Mouse (Mus musculus) midbrain, postnatal 0 days (tissue): ENCODE measurements around the gene Mbd6. TPM values are rescaled to one million over a fixed set of nuclear protein-coding genes. Genes with fewer than 3 reads are reported as not detected.

Experiments
- ATAC-seq: fragments of 200-750 bp; cut with Nextera tagmentation; 2 replicates; pipeline ENCODE4 v1.8.0; 2017; ENCODE audit warnings: moderate number of reproducible peaks, mild to moderate bottlenecking, moderate TSS enrichment, moderate library complexity; ENCODE audit not compliant: low FRiP score
- DNase-seq: peaks from one replicate; pipeline ENCODE4 v3.0.0-alpha.2; 2015; ENCODE audit warnings: low spot score
- H3K27ac ChIP-seq: fragments of 300-500 bp; sonication (generic); 2 replicates; pipeline ENCODE4 v1.5.1; 2014; ENCODE audit warnings: low read depth, mild to moderate bottlenecking, low read length, mixed read lengths
- H3K27me3 ChIP-seq: fragments of 300-500 bp; sonication (generic); 2 replicates; pipeline ENCODE4 v1.6.1; 2014; ENCODE audit warnings: low read length, control low read depth, mixed read lengths; ENCODE audit not compliant: insufficient read depth
- H3K36me3 ChIP-seq: fragments of 300-500 bp; sonication (generic); 2 replicates; pipeline ENCODE4 v1.6.1; 2014; ENCODE audit warnings: low read length, control low read depth, mixed read lengths; ENCODE audit not compliant: insufficient read depth
- H3K4me1 ChIP-seq: fragments of 300-500 bp; sonication (generic); 2 replicates; pipeline ENCODE4 v1.6.1; 2014; ENCODE audit warnings: mild to moderate bottlenecking, control low read depth, antibody characterized with exemption, low read length, mixed read lengths; ENCODE audit not compliant: insufficient read depth
- H3K4me2 ChIP-seq: fragments of 300-500 bp; sonication (generic); 2 replicates; pipeline ENCODE4 v1.6.1; 2014; ENCODE audit warnings: low read depth, mild to moderate bottlenecking, low read length, mixed read lengths; ENCODE audit not compliant: poor library complexity, severe bottlenecking
- H3K4me3 ChIP-seq: fragments of 300-500 bp; sonication (generic); 2 replicates; pipeline ENCODE4 v1.5.1; 2014; ENCODE audit warnings: low read depth, mild to moderate bottlenecking, low read length, moderate library complexity
- H3K9ac ChIP-seq: fragments of 300-500 bp; sonication (generic); replicated peaks from 2 replicates; pipeline ENCODE4 v1.6.1; 2014; ENCODE audit warnings: mild to moderate bottlenecking, low read length, moderate library complexity, mixed read lengths; ENCODE audit not compliant: poor library complexity, severe bottlenecking
- H3K9me3 ChIP-seq: fragments of 300-500 bp; sonication (generic); 2 replicates; pipeline ENCODE4 v1.6.1; 2016; ENCODE audit warnings: low read length, control low read depth
- CTCF ChIP-seq: IDR thresholded peaks from 2 replicates; pipeline ENCODE4 v1.5.1; 2016; ENCODE audit warnings: antibody characterized with exemption, mild to moderate bottlenecking
- WGBS: fragments of 180-500 bp; shearing (Covaris S2); extraction: QIAGEN DNeasy Blood & Tissue Kit; methylation state at CpG from one replicate; pipeline ENCODE4 v1.1.7; 2014; 5-methylcytosine and 5-hydroxymethylcytosine counted together
- polyA plus RNA-seq: library from polyadenylated mRNA; unstranded; fragments of >200 nt; fragmentation: Nextera tagmentation; extraction: Ambion mirVana; gene quantifications from 2 replicates; pipeline ENCODE4 v1.2.1, GENCODE M21; 2015
- total RNA-seq: library from RNA; depleted of rRNA; stranded (reverse); fragments of >200 nt; gene quantifications from 2 replicates; pipeline ENCODE4 v1.2.3, GENCODE M21; 2014

Gene Mbd6
- total and polyA plus RNA-seq, 2 experiments from 2014 or later, result 8.2 to 11.2 TPM

- Histone ChIP-seq H3K4me3 (no peak overlapping the region), H3K9me3 (no peaks in the 10 kb centered on the region), H3K36me3 (peaks cover 55% of the 10 kb centered on the region), H3K4me2 (no peak overlapping the region), H3K9ac (no peak overlapping the region), H3K27ac (no peak overlapping the region), H3K27me3 (no peaks in the 10 kb centered on the region), H3K4me1 (peaks cover 14% of the 10 kb centered on the region)
- ATAC-seq (no peak), DNase-seq (no peak)
- no peak for TF ChIP-seq CTCF
- 93% methylated on average over 7 of the region's 7 CpGs for WGBS
Measured at GRCm38 (mm10) chr10:127284105-127284622, 4.7 kb downstream of the Mbd6 start.

GRCm38 (mm10) chr10:127282620-127283215 lies 6.1 kb downstream of the Mbd6 start:
- no peak for DNase-seq
- H3K27me3 ChIP-seq, result no peaks in the 10 kb centered on the region
- no peak for ATAC-seq
- no peak for TF ChIP-seq CTCF
- peaks cover 13% of the 10 kb centered on the region for H3K4me1 ChIP-seq
- WGBS, result 86% methylated on average over 13 of the region's 13 CpGs
- peaks cover 68% of the 10 kb centered on the region for H3K36me3 ChIP-seq
- no peak overlapping the region for H3K27ac ChIP-seq
- no peak overlapping the region for H3K4me2 ChIP-seq
- H3K4me3 ChIP-seq, result no peak overlapping the region
- no peaks in the 10 kb centered on the region for H3K9me3 ChIP-seq
- no peak overlapping the region for H3K9ac ChIP-seq

DNA sequence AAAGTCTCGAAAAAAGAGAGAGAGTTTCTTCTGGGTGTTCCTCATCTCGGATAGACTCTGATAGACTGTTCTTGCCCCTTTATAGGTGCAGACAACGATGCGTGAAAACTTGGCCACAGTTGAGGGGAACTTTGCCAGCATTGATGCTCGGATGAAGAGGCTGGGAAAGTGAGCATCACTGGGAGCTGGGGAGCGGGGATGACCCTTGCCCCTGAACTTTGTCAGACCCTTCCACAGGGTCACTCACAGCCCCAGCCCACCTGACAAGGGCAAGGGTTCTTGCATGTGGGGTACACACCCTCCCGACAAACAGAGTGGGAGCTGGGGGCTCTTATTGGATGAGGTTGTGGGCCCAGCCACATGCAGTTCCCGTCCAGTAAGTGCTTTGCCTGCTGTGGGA lies 7.5 kb downstream of the Mbd6 start:
- H3K9ac ChIP-seq, result no peak overlapping the region
- 77% methylated on average over 8 of the region's 8 CpGs for WGBS
- ATAC-seq, result no peak

GRCm38 (mm10) chr10:127279730-127280129 lies 9.1 kb downstream of the Mbd6 start:
- Histone ChIP-seq H3K4me1 (no peaks in the 10 kb centered on the region), H3K9ac (no peak overlapping the region), H3K27me3 (no peaks in the 10 kb centered on the region), H3K9me3 (no peaks in the 10 kb centered on the region), H3K4me2 (no peak overlapping the region), H3K27ac (no peak overlapping the region), H3K4me3 (no peak overlapping the region), H3K36me3 (peaks cover 77% of the 10 kb centered on the region)
- DNase-seq, result no peak
- peak; percentile 34 for TF ChIP-seq CTCF
- 100% methylated on average over 1 of the region's 2 CpGs for WGBS
- no peak for ATAC-seq

More for the DNA sequence above, 7.5 kb downstream of the Mbd6 start:
- no peak overlapping the region for H3K4me2 ChIP-seq
- H3K27me3 ChIP-seq, result no peaks in the 10 kb centered on the region
- H3K4me1 ChIP-seq, result no peaks in the 10 kb centered on the region
- H3K36me3 ChIP-seq, result peaks cover 81% of the 10 kb centered on the region
- no peak for TF ChIP-seq CTCF
- no peak overlapping the region for H3K4me3 ChIP-seq
- H3K9me3 ChIP-seq, result no peaks in the 10 kb centered on the region
- DNase-seq, result no peak
- no peak overlapping the region for H3K27ac ChIP-seq

DNA sequence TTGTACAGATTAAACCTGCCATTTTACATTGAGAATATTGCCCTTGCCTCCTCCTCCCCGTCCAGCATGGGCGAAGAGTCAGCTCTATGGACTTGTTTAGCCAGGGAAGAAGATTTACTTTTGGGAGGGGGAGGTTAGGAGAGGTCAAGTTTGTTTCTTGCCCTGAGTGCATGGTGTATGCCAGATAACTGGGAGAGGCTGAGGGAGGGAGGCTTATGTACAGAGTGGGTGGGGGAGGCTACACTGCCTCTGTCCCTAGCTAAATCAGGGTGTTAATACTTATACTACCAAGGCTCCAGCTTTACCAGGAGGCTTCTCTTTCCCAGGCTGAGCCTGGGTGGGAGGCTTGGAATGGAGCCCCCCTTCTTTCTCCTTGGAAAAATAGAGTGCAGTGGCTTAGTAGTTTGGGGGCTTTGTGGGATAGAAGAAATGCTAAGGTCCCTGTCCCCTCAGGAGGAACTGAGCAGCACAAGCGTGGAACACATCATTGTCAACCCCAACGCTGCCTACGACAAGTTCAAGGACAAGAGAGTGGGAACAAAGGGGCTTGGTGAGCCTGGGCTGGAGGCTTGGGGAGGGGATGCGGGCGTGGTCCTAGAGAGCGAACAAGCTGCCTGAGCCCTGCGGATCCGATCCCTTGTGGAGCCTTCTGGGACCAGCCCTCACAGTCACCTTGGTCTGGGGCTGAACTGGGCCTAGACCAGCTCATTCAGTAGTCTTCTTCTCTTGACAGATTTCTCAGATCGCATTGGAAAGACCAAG lies 14.4 kb downstream of the Mbd6 start:
- 93% methylated on average over 11 of the region's 11 CpGs for WGBS

DNA sequence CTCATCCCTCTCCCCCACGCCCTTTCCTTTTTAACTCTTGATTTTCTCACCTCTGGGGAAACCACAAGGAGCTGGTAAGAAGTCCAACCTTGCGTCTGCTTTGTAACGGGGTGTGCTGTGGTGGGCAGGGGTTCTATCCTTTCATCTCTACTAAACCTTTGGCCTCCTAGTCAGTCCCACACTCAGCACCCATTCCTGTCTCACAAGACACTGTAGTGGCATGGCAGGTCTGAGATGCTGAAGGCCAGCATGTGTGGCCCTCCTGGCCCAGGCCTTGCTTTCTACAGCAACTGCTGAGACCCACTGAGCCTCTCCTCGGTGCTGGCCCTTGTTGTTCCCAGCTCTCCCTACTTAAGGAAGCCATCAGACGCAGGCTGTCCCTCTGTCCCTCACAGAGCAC lies 16.4 kb downstream of the Mbd6 start:
- peaks cover 5% of the 10 kb centered on the region; the same call in 1 of the 2 replicates for H3K4me1 ChIP-seq
- WGBS, result 85% methylated on average over 5 of the region's 5 CpGs
- TF ChIP-seq CTCF, result no peak
- no peak for DNase-seq
- no peak overlapping the region for H3K4me2 ChIP-seq
- H3K9me3 ChIP-seq, result no peaks in the 10 kb centered on the region
- no peak overlapping the region for H3K27ac ChIP-seq
- H3K9ac ChIP-seq, result no peak overlapping the region; the same call in 1 of the 2 replicates
- peaks cover 73% of the 10 kb centered on the region for H3K36me3 ChIP-seq
- no peak overlapping the region for H3K4me3 ChIP-seq
- no peak for ATAC-seq
- no peaks in the 10 kb centered on the region for H3K27me3 ChIP-seq

More for the DNA sequence above, 14.4 kb downstream of the Mbd6 start:
- DNase-seq (no peak), ATAC-seq (no peak)
- no peak for TF ChIP-seq CTCF
- H3K27ac ChIP-seq, result no peak overlapping the region
- no peak overlapping the region for H3K4me2 ChIP-seq
- peaks cover 85% of the 10 kb centered on the region for H3K36me3 ChIP-seq
- H3K4me3 ChIP-seq, result no peak overlapping the region
- H3K27me3 ChIP-seq, result no peaks in the 10 kb centered on the region
- no peaks in the 10 kb centered on the region for H3K9me3 ChIP-seq
- no peaks in the 10 kb centered on the region for H3K4me1 ChIP-seq
- no peak overlapping the region for H3K9ac ChIP-seq
